Mouse (Mus musculus) testis, postnatal 14 days (tissue): ENCODE results near the gene Hras.

Source experiments
- DNase-seq: peaks from one replicate; pipeline ENCODE4 v3.0.0; 2021; ENCODE audit warnings: low spot score

The Hras gene

GRCm38 (mm10) chr7:141213605-141214235 is 19.9 kb upstream of the Hras start, which contains the start of gene Lmntd2:
TSS of gene Lmntd2 (minus strand) at chr7:141214080.
- DNase-seq: peak; percentile 6

- DNase-seq: no peak
Observed at GRCm38 (mm10) chr7:141213133-141213532, 19.3 kb upstream of the Hras start.

- no peak for DNase-seq
Observed at GRCm38 (mm10) chr7:141210606-141211131, 16.9 kb upstream of the Hras start.

GRCm38 (mm10) chr7:141210137-141210536 is 16.3 kb upstream of the Hras start:
- peak; percentile 5 for DNase-seq

GRCm38 (mm10) chr7:141209526-141209925 is 15.7 kb upstream of the Hras start:
- DNase-seq: no peak

- DNase-seq: no peak
Observed at GRCm38 (mm10) chr7:141206182-141206937, 12.6 kb upstream of the Hras start.

GRCm38 (mm10) chr7:141205504-141205903 is 11.7 kb upstream of the Hras start:
- no peak for DNase-seq

GRCm38 (mm10) chr7:141204546-141204945 is 10.7 kb upstream of the Hras start:
- no peak for DNase-seq

- DNase-seq: no peak
Observed at GRCm38 (mm10) chr7:141198121-141198520, 4.3 kb upstream of the Hras start.

GRCm38 (mm10) chr7:141196619-141197282 is 2.9 kb upstream of the Hras start:
- peak; percentile 8 for DNase-seq

GRCm38 (mm10) chr7:141195754-141196153 is 1.9 kb upstream of the Hras start:
- DNase-seq: no peak

- DNase-seq: peak; percentile 89
Observed at GRCm38 (mm10) chr7:141194830-141195229, 1.0 kb upstream of the Hras start.

- DNase-seq: no peak
Observed at GRCm38 (mm10) chr7:141194409-141194808, 604 bp upstream of the Hras start.

GRCm38 (mm10) chr7:141193348-141193856 is 403 bp downstream of the Hras start:
- DNase-seq: peak; percentile 69

- DNase-seq: peak; percentile 36
Observed at GRCm38 (mm10) chr7:141192776-141193347, 943 bp downstream of the Hras start.

- peak; percentile 26 for DNase-seq
Observed at GRCm38 (mm10) chr7:141191796-141192685, 1.8 kb downstream of the Hras start.

GRCm38 (mm10) chr7:141191036-141191435 is 2.8 kb downstream of the Hras start:
- no peak for DNase-seq

- DNase-seq: no peak
Observed at GRCm38 (mm10) chr7:141190220-141190619, 3.6 kb downstream of the Hras start.

GRCm38 (mm10) chr7:141188733-141189132 is 5.1 kb downstream of the Hras start:
- no peak for DNase-seq

GRCm38 (mm10) chr7:141188194-141188593 is 5.6 kb downstream of the Hras start:
- no peak for DNase-seq

GRCm38 (mm10) chr7:141176173-141176572 is 17.6 kb downstream of the Hras start:
- peak; percentile 76 for DNase-seq
